Mouse (Mus musculus) intestine, embryonic 16.5 days (tissue): ENCODE data around the gene Fbf1. TPM values are rescaled to one million over a fixed set of nuclear protein-coding genes. Genes with fewer than 3 reads are reported as not detected.

ENCODE experiments used
- ATAC-seq: fragments of 200-750 bp; cut with Nextera tagmentation; 2 replicates; pipeline ENCODE4 v1.8.0; 2017; ENCODE audit warnings: moderate TSS enrichment, moderate library complexity
- H3K27ac ChIP-seq: fragments of 300-500 bp; sonication (generic); 2 replicates; pipeline ENCODE4 v1.5.1; 2014; ENCODE audit warnings: mild to moderate bottlenecking, low read length
- H3K27me3 ChIP-seq: fragments of 300-500 bp; sonication (generic); replicated peaks from 2 replicates; pipeline ENCODE4 v1.6.1; 2014; ENCODE audit warnings: low read length, control low read depth, mixed read lengths; ENCODE audit not compliant: control insufficient read depth, insufficient read depth
- H3K36me3 ChIP-seq: fragments of 300-500 bp; sonication (generic); 2 replicates; pipeline ENCODE4 v1.6.1; 2014; ENCODE audit warnings: low read length, control low read depth; ENCODE audit not compliant: control insufficient read depth, insufficient read depth
- H3K4me1 ChIP-seq: fragments of 300-500 bp; sonication (generic); 2 replicates; pipeline ENCODE4 v1.6.1; 2014; ENCODE audit warnings: low read length, control low read depth, mixed read lengths; ENCODE audit not compliant: control insufficient read depth, insufficient read depth
- H3K4me2 ChIP-seq: fragments of 300-500 bp; sonication (generic); 2 replicates; pipeline ENCODE4 v1.6.1; 2014; ENCODE audit warnings: low read depth, low read length, control low read depth
- H3K4me3 ChIP-seq: fragments of 300-500 bp; sonication (generic); 2 replicates; pipeline ENCODE4 v1.5.1; 2014; ENCODE audit warnings: mild to moderate bottlenecking, low read length
- H3K9ac ChIP-seq: fragments of 300-500 bp; sonication (generic); 2 replicates; pipeline ENCODE4 v1.6.1; 2014; ENCODE audit warnings: low read depth, low read length
- H3K9me3 ChIP-seq: fragments of 300-500 bp; sonication (generic); 2 replicates; pipeline ENCODE4 v1.6.1; 2016; ENCODE audit warnings: low read length, control low read depth; ENCODE audit not compliant: control insufficient read depth
- WGBS: fragments of 180-500 bp; shearing (Covaris S2); extraction: QIAGEN DNeasy Blood & Tissue Kit; methylation state at CpG from one replicate; pipeline ENCODE4 v1.1.7; 2014; 5-methylcytosine and 5-hydroxymethylcytosine counted together
- polyA plus RNA-seq: library from polyadenylated mRNA; unstranded; fragments of >200 nt; fragmentation: Nextera tagmentation; extraction: Ambion mirVana; gene quantifications from 2 replicates; pipeline ENCODE4 v1.2.1, GENCODE M21; 2015

The Fbf1 gene
- polyA plus RNA-seq, 1 experiment from 2014 or later = 15.4 TPM

GRCm38 (mm10) chr11:116146294-116146985, 21.5 kb downstream of the Fbf1 start:
- H3K9me3 ChIP-seq = no peaks in the 10 kb centered on the region
- WGBS = 79% methylated on average over 25 of the region's 25 CpGs
- H3K27me3 ChIP-seq = no peaks in the 10 kb centered on the region
- H3K36me3 ChIP-seq = peaks cover 16% of the 10 kb centered on the region
- no peaks in the 10 kb centered on the region for H3K4me1 ChIP-seq
- H3K4me3 ChIP-seq = no peak overlapping the region
- no peak for ATAC-seq
- no peak overlapping the region for H3K4me2 ChIP-seq
- no peak overlapping the region for H3K9ac ChIP-seq
- no peak overlapping the region for H3K27ac ChIP-seq

- Histone ChIP-seq H3K36me3 (peaks cover 11% of the 10 kb centered on the region), H3K27me3 (no peaks in the 10 kb centered on the region), H3K4me2 (no peak overlapping the region), H3K4me1 (no peaks in the 10 kb centered on the region), H3K9ac (no peak overlapping the region), H3K9me3 (no peaks in the 10 kb centered on the region), H3K4me3 (no peak overlapping the region), H3K27ac (no peak overlapping the region)
- no peak for ATAC-seq
- WGBS = 72% methylated on average over 18 of the region's 18 CpGs
These were observed 22.3 kb downstream of the Fbf1 start for GRCm38 (mm10) chr11:116145481-116146293.

- Histone ChIP-seq H3K4me2 (no peak overlapping the region), H3K27me3 (no peaks in the 10 kb centered on the region), H3K27ac (no peak overlapping the region), H3K4me1 (peaks cover 7% of the 10 kb centered on the region; the same call in 1 of the 2 replicates), H3K9ac (no peak overlapping the region), H3K4me3 (no peak overlapping the region), H3K36me3 (peaks cover 6% of the 10 kb centered on the region; the same call in 1 of the 2 replicates), H3K9me3 (no peaks in the 10 kb centered on the region)
- ATAC-seq = no peak
- WGBS = 80% methylated on average over 3 of the region's 3 CpGs
These were observed 24.5 kb downstream of the Fbf1 start for GRCm38 (mm10) chr11:116143468-116143867.

- no peak for ATAC-seq
- 70% methylated on average over 10 of the region's 10 CpGs for WGBS
- Histone ChIP-seq H3K4me1 (peaks cover 13% of the 10 kb centered on the region), H3K4me3 (no peak overlapping the region), H3K9me3 (no peaks in the 10 kb centered on the region), H3K27me3 (no peaks in the 10 kb centered on the region), H3K9ac (no peak overlapping the region), H3K36me3 (no peaks in the 10 kb centered on the region), H3K4me2 (no peak overlapping the region), H3K27ac (no peak overlapping the region)
These were observed 25.6 kb downstream of the Fbf1 start for GRCm38 (mm10) chr11:116142211-116142991.

- WGBS = under 1% methylated on average over 60 of the region's 60 CpGs
- H3K9ac ChIP-seq = peak within 1 kb of the TSS; percentile 83
- H3K27ac ChIP-seq = peak within 1 kb of the TSS; percentile 57
- ATAC-seq = peak; percentile 97
- 0 out of 2 replicates have a peak, but pooled peaks cover 5% of the 10 kb centered on the region for H3K36me3 ChIP-seq
- H3K4me3 ChIP-seq = peak within 1 kb of the TSS; percentile 88
- H3K9me3 ChIP-seq = no peaks in the 10 kb centered on the region
- no peaks in the 10 kb centered on the region for H3K27me3 ChIP-seq
- peaks cover 13% of the 10 kb centered on the region for H3K4me1 ChIP-seq
- peak within 1 kb of the TSS; percentile 68 for H3K4me2 ChIP-seq
These were observed 29.4 kb downstream of the Fbf1 start, which contains the start of gene Mrpl38 for GRCm38 (mm10) chr11:116138468-116139138. Mrpl38 (minus strand) TSS chr11:116138868.

GRCm38 (mm10) chr11:116138096-116138467, 29.9 kb downstream of the Fbf1 start:
- peak overlapping the region; percentile 57 for H3K27ac ChIP-seq
- WGBS = 1% methylated on average over 20 of the region's 20 CpGs
- H3K4me1 ChIP-seq = peaks cover 13% of the 10 kb centered on the region
- peak overlapping the region; percentile 88 for H3K4me3 ChIP-seq
- no peaks in the 10 kb centered on the region for H3K9me3 ChIP-seq
- peak overlapping the region; percentile 68 for H3K4me2 ChIP-seq
- no peaks in the 10 kb centered on the region for H3K27me3 ChIP-seq
- peak overlapping the region; percentile 83 for H3K9ac ChIP-seq
- H3K36me3 ChIP-seq = 0 out of 2 replicates have a peak, but pooled peaks cover 5% of the 10 kb centered on the region
- ATAC-seq = no peak

GRCm38 (mm10) chr11:116134171-116134570, 33.8 kb downstream of the Fbf1 start:
- H3K27ac ChIP-seq = no peak overlapping the region
- H3K4me2 ChIP-seq = no peak overlapping the region
- H3K27me3 ChIP-seq = no peaks in the 10 kb centered on the region
- H3K9ac ChIP-seq = no peak overlapping the region
- peaks cover 29% of the 10 kb centered on the region for H3K4me1 ChIP-seq
- H3K36me3 ChIP-seq = 0 out of 2 replicates have a peak, but pooled peaks cover 5% of the 10 kb centered on the region
- H3K4me3 ChIP-seq = no peak overlapping the region
- WGBS = 85% methylated on average over 10 of the region's 10 CpGs
- no peaks in the 10 kb centered on the region for H3K9me3 ChIP-seq
- ATAC-seq = no peak

GRCm38 (mm10) chr11:116133497-116133896, 34.5 kb downstream of the Fbf1 start:
- Histone ChIP-seq H3K4me1 (peaks cover 28% of the 10 kb centered on the region), H3K9ac (no peak overlapping the region), H3K9me3 (no peaks in the 10 kb centered on the region), H3K4me2 (no peak overlapping the region), H3K27me3 (no peaks in the 10 kb centered on the region), H3K4me3 (no peak overlapping the region), H3K27ac (no peak overlapping the region), H3K36me3 (0 out of 2 replicates have a peak, but pooled peaks cover 5% of the 10 kb centered on the region)
- no peak for ATAC-seq
- WGBS = 75% methylated on average over 5 of the region's 5 CpGs
